Mouse (Mus musculus) lung, embryonic 16.5 days (tissue): ENCODE results near the gene Ddx47. TPM values are rescaled to one million over a fixed set of nuclear protein-coding genes. Genes with fewer than 3 reads are reported as not detected.

Experiments used
- ATAC-seq: fragments of 200-750 bp; cut with Nextera tagmentation; 2 replicates; pipeline ENCODE4 v1.8.0; 2017; ENCODE audit warnings: low read depth, mild to moderate bottlenecking, moderate library complexity
- H3K27ac ChIP-seq: fragments of 300-500 bp; sonication (generic); 2 replicates; pipeline ENCODE4 v1.5.1; 2014; ENCODE audit warnings: mild to moderate bottlenecking, control low read depth, low read length
- H3K27me3 ChIP-seq: fragments of 300-500 bp; sonication (generic); 2 replicates; pipeline ENCODE4 v1.6.1; 2014; ENCODE audit warnings: low read depth, low read length, mixed read lengths; ENCODE audit not compliant: control insufficient read depth, insufficient read depth
- H3K36me3 ChIP-seq: fragments of 300-500 bp; sonication (generic); 2 replicates; pipeline ENCODE4 v1.6.1; 2014; ENCODE audit warnings: low read length; ENCODE audit not compliant: control insufficient read depth, insufficient read depth
- H3K4me1 ChIP-seq: fragments of 300-500 bp; sonication (generic); replicated peaks from 2 replicates; pipeline ENCODE4 v1.6.1; 2014; ENCODE audit warnings: low read length, mixed read lengths; ENCODE audit not compliant: control insufficient read depth, insufficient read depth
- H3K4me2 ChIP-seq: fragments of 300-500 bp; sonication (generic); 2 replicates; pipeline ENCODE4 v1.6.1; 2014; ENCODE audit warnings: low read depth, low read length, control low read depth
- H3K4me3 ChIP-seq: fragments of 300-500 bp; sonication (generic); 2 replicates; pipeline ENCODE4 v1.5.1; 2014; ENCODE audit warnings: mild to moderate bottlenecking, low read length, control low read depth
- H3K9ac ChIP-seq: fragments of 300-500 bp; sonication (generic); 2 replicates; pipeline ENCODE4 v1.6.1; 2014; ENCODE audit warnings: low read length, control low read depth
- H3K9me3 ChIP-seq: fragments of 300-500 bp; sonication (generic); 2 replicates; pipeline ENCODE4 v1.6.1; 2016; ENCODE audit warnings: low read length; ENCODE audit not compliant: control insufficient read depth
- WGBS: fragments of 180-500 bp; shearing (Covaris S2); extraction: QIAGEN DNeasy Blood & Tissue Kit; methylation state at CpG from one replicate; pipeline ENCODE4 v1.1.7; 2014; 5-methylcytosine and 5-hydroxymethylcytosine counted together
- polyA plus RNA-seq: library from polyadenylated mRNA; unstranded; fragments of >200 nt; fragmentation: Nextera tagmentation; extraction: Ambion mirVana; gene quantifications from 2 replicates; pipeline ENCODE4 v1.2.1, GENCODE M21; 2015

Ddx47 gene
- polyA plus RNA-seq, 1 experiment from 2014 or later = 123 TPM

DNA sequence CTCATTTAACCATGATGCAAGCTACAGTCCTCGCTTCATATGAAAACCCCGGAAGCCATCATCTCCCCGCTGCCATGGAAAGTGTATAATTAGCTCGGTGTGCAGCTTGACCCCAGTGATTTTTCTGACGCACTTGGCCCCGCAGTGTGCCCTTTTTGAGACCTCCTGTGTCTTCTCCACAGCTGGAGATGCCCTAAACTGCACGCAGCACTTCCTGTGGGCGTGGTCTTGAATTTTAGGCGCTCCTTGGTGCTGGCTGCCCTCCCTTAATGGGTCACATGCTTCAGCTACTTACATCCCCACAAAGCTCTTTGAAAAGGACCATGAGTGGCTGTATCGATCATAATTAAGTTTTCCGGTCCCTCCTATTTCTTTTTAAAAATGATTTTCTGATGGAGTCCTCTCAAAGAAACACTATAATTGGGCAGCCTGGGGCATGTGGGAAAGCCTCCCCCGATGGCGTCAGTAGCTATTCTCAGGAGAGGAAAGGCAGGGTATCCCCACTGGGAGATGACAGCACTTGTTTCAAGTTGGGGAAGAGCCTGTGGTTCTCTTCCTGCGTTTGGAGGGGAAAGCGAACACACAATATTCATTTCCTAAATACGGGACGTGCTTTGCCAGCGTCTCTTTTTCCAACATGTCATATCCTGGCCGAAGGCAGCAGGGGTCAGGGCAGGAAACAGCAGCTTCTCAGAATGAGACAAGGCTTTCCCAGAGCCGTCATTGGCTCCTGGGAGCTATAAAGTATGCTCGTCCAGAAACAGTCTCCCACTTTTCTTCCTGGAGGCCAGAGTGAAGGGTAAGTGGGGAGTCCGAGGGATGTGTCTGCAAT, 30.0 kb upstream of the Ddx47 start, which contains the start of gene Apold1:
TSS of gene Apold1 (plus strand) at position 488 of the 832 bp plus-strand sequence.
- Histone ChIP-seq H3K4me3 (0 out of 2 replicates have a peak within 1 kb of the TSS, but pooled peaks have one; percentile 4), H3K4me1 (peaks cover 10% of the 10 kb centered on the region), H3K36me3 (no peaks in the 10 kb centered on the region), H3K4me2 (peak within 1 kb of the TSS; percentile 44), H3K9ac (no peak within 1 kb of the TSS), H3K27me3 (peaks cover 3% of the 10 kb centered on the region; the same call in 1 of the 2 replicates), H3K9me3 (no peaks in the 10 kb centered on the region), H3K27ac (no peak within 1 kb of the TSS)
- no peak for ATAC-seq
- 42% methylated on average over 22 of the region's 22 CpGs for WGBS

GRCm38 (mm10) chr6:134983529-134984370, 27.7 kb upstream of the Ddx47 start:
- 2% methylated on average over 62 of the region's 62 CpGs for WGBS
- Histone ChIP-seq H3K36me3 (no peaks in the 10 kb centered on the region), H3K27me3 (peaks cover 3% of the 10 kb centered on the region; the same call in 1 of the 2 replicates), H3K27ac (no peak overlapping the region), H3K4me2 (peak overlapping the region; percentile 87), H3K9me3 (no peaks in the 10 kb centered on the region), H3K4me3 (peak overlapping the region; percentile 58), H3K9ac (peak overlapping the region; percentile 66), H3K4me1 (peaks cover 10% of the 10 kb centered on the region)
- peak; percentile 93 for ATAC-seq

DNA sequence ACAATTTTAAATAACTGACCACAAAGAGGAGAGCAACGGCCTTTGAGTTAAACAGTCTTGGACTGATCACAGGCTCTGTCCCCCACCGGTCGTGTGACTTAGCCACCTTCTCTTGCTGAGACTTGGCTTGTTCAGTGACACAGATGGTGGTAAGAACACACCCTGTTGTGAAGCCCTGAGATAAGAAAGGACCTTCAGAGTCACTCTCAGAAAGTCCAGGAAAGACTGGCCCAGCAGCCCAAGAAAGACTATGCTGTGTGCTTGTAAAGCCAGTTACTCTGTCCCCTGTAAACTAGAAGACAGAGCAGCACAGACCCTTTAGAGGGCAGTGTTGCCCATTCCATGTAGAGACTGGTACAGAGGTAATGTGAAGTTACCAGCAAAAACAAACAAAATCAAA, 26.7 kb upstream of the Ddx47 start:
- ATAC-seq = peak; percentile 30; the same call in 1 of the 2 replicates

DNA sequence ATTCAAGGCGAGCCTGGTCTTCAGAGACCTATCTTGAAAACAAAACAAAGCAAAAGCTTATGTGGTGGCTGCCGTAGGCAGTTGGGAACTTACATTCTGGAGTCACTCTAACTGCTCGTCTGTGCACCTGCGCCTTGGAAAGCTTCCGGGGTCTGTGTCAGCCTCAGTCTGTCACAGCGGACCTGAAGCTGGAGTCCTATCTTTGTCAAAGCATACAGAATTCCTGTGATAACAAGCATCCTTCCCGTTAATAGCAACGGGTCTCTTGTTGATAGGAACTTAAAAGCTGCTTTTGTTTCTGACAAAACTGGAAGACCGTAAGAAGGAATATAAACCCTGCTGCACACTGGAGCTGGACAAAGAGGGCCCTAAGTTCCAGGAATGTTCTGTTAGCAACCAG, 23.0 kb upstream of the Ddx47 start:
- Histone ChIP-seq H3K4me2 (no peak overlapping the region), H3K4me3 (no peak overlapping the region), H3K27me3 (no peaks in the 10 kb centered on the region), H3K36me3 (no peaks in the 10 kb centered on the region), H3K9me3 (no peaks in the 10 kb centered on the region), H3K9ac (no peak overlapping the region), H3K27ac (no peak overlapping the region), H3K4me1 (peaks cover 4% of the 10 kb centered on the region)
- ATAC-seq = no peak
- 60% methylated on average over 9 of the region's 9 CpGs for WGBS

More for the DNA sequence above, 26.7 kb upstream of the Ddx47 start:
- H3K4me3 ChIP-seq = no peak overlapping the region
- H3K9me3 ChIP-seq = no peaks in the 10 kb centered on the region
- peaks cover 10% of the 10 kb centered on the region for H3K4me1 ChIP-seq
- no peak overlapping the region for H3K27ac ChIP-seq
- no peak overlapping the region for H3K4me2 ChIP-seq
- peaks cover 3% of the 10 kb centered on the region; the same call in 1 of the 2 replicates for H3K27me3 ChIP-seq
- H3K9ac ChIP-seq = no peak overlapping the region
- whole genome bisulfite sequencing = 59% methylated on average over 3 of the region's 3 CpGs
- no peaks in the 10 kb centered on the region for H3K36me3 ChIP-seq

DNA sequence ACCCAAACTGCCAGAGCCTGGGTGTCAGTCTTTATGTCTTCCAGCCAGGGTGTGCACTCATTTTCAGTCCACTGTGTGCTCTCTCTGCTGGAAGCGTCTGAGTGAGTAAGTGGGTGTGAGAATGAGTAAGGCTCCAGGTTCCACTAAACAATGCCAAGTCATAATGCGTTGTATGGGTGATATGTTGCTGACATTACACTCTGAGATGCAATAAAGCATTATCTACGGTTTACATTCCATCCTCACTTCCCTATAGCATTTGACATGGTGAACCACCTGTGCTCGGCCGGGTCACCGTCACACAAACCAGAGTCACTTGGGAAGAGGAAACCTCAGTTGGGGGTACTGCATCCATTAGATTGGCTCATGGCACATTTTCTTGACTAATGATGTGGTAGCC, 20.7 kb upstream of the Ddx47 start:
- 55% methylated on average over 6 of the region's 6 CpGs for WGBS
- Histone ChIP-seq H3K27me3 (no peaks in the 10 kb centered on the region), H3K9me3 (no peaks in the 10 kb centered on the region), H3K4me1 (no peaks in the 10 kb centered on the region), H3K9ac (no peak overlapping the region), H3K4me2 (no peak overlapping the region), H3K27ac (no peak overlapping the region), H3K36me3 (no peaks in the 10 kb centered on the region), H3K4me3 (no peak overlapping the region)
- ATAC-seq = no peak

DNA sequence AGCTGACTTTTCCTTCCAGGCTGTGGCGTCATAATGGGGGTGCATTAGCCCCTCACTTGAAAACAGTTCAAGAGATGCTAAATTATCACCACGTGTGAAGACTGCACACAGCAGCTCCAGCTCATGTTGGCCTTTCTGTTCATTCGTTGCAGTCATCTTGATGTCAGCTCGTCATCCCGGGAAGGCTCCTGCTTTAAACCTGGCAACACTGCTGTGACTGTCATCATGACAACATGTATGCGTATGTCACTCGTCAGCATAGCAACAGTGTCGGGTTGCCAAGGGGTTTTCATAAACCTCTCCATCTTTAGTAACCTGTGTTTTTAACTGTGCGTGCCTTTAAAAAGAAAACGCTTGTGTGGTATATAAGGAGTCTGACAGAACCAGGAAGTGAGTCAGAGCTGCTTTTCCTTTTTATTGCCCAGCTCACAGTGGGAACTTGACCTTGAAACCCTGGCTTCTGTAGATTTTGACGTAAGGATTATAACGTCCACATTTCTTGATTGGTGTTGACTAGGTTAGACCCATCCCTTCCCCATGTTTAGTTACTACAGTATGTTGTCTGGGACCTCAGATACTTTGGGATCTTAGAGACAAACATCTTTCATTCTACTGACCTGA, 17.3 kb upstream of the Ddx47 start:
- no peak for ATAC-seq
- Histone ChIP-seq H3K27me3 (no peaks in the 10 kb centered on the region), H3K4me1 (no peaks in the 10 kb centered on the region), H3K36me3 (no peaks in the 10 kb centered on the region), H3K4me2 (no peak overlapping the region), H3K27ac (no peak overlapping the region), H3K9ac (no peak overlapping the region), H3K9me3 (no peaks in the 10 kb centered on the region), H3K4me3 (no peak overlapping the region)
- WGBS = 53% methylated on average over 12 of the region's 12 CpGs

GRCm38 (mm10) chr6:134994985-134995384, 16.4 kb upstream of the Ddx47 start:
- Histone ChIP-seq H3K4me3 (no peak overlapping the region), H3K36me3 (no peaks in the 10 kb centered on the region), H3K27ac (no peak overlapping the region), H3K27me3 (no peaks in the 10 kb centered on the region), H3K9me3 (no peaks in the 10 kb centered on the region), H3K4me1 (no peaks in the 10 kb centered on the region), H3K9ac (no peak overlapping the region), H3K4me2 (no peak overlapping the region)
- WGBS = 66% methylated on average over 8 of the region's 8 CpGs
- ATAC-seq = no peak

DNA sequence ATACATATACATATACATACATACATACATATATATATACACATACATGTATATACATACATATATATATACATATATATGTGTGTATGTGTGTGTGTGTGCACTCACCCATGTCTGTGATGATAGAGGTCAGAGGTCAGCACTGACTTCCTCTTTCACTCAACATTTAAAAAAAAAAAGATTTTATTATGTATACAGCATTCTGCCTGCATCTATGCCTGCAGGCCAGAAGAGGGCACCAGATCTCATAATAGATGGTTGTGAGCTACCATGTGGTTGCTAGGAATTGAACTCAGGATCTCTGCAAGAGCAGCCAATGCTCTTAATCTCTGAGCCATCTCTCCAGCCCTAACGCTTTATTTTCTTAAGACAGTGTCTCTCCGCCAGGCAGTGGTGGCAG, 14.5 kb upstream of the Ddx47 start:
- Histone ChIP-seq H3K4me1 (no peaks in the 10 kb centered on the region), H3K36me3 (no peaks in the 10 kb centered on the region), H3K4me3 (no peak overlapping the region), H3K9ac (no peak overlapping the region), H3K4me2 (no peak overlapping the region), H3K27me3 (no peaks in the 10 kb centered on the region), H3K27ac (no peak overlapping the region), H3K9me3 (no peaks in the 10 kb centered on the region)
- WGBS = 88% methylated on average over 2 of the region's 2 CpGs
- ATAC-seq = no peak

- Histone ChIP-seq H3K36me3 (no peaks in the 10 kb centered on the region), H3K4me3 (no peak overlapping the region), H3K9ac (no peak overlapping the region), H3K9me3 (no peaks in the 10 kb centered on the region), H3K27me3 (no peaks in the 10 kb centered on the region), H3K27ac (no peak overlapping the region), H3K4me1 (no peaks in the 10 kb centered on the region), H3K4me2 (no peak overlapping the region)
- no peak for ATAC-seq
- 78% methylated on average over 8 of the region's 8 CpGs for WGBS
Measured at GRCm38 (mm10) chr6:134998076-134998475, 13.3 kb upstream of the Ddx47 start.
